Mouse (Mus musculus): ENCODE results near the gene Rgl3. TPM values are rescaled to one million over a fixed set of nuclear protein-coding genes. Genes with fewer than 3 reads are reported as not detected.

Gene Rgl3
- 3.4 and 3.8 TPM in 2 replicates for polyA plus RNA-seq (2012; rRNA removed)

GRCm38 (mm10) chr9:21989230-21990110, at the start of gene Rgl3:
Rgl3 (minus strand) TSS chr9:21989446.
- H3K27me3 ChIP-seq (ENCODE audit: control insufficient read depth, insufficient read depth, low read length) = peaks cover 34% of the 10 kb centered on the region
- TF ChIP-seq CTCF (IDR thresholded peaks at IDR 0.05; ENCODE audit: extremely low read depth, insufficient read length, insufficient replicate concordance, low read depth, low read length) = no peak
- no peak for TF ChIP-seq POLR2A (IDR thresholded peaks at IDR 0.05; ENCODE audit: low read depth, low read length)

GRCm38 (mm10) chr9:22037826-22038225, 48.6 kb upstream of the Rgl3 start:
- no peak for TF ChIP-seq POLR2A (IDR thresholded peaks at IDR 0.05; ENCODE audit: low read depth, low read length)
- no peak for TF ChIP-seq CTCF (IDR thresholded peaks at IDR 0.05; ENCODE audit: extremely low read depth, insufficient read length, insufficient replicate concordance, low read depth, low read length)
- Histone ChIP-seq H3K4me3 (ENCODE audit: low read depth, low read length) (no peak overlapping the region), H3K4me1 (ENCODE audit: control insufficient read depth, insufficient read depth, insufficient read length, low read length) (no peaks in the 10 kb centered on the region), H3K36me3 (ENCODE audit: control insufficient read depth, insufficient read depth, low read length) (no peaks in the 10 kb centered on the region), H3K27me3 (ENCODE audit: control insufficient read depth, insufficient read depth, low read length) (no peaks in the 10 kb centered on the region), H3K27ac (ENCODE audit: insufficient read depth, low read depth, low read length) (no peak overlapping the region)
- WGBS = 34% methylated on average over 10 of the region's 10 CpGs

More at GRCm38 (mm10) chr9:21989230-21990110, at the start of gene Rgl3:
- Histone ChIP-seq H3K27ac (ENCODE audit: insufficient read depth, low read depth, low read length) (no peak within 1 kb of the TSS), H3K4me3 (ENCODE audit: low read depth, low read length) (peak within 1 kb of the TSS; percentile 55), H3K4me1 (ENCODE audit: control insufficient read depth, insufficient read depth, insufficient read length, low read length) (peaks cover 12% of the 10 kb centered on the region), H3K36me3 (ENCODE audit: control insufficient read depth, insufficient read depth, low read length) (no peaks in the 10 kb centered on the region)
- 3% methylated on average over 41 of the region's 42 CpGs for WGBS

- WGBS = 72% methylated on average over 6 of the region's 6 CpGs
- Histone ChIP-seq H3K4me3 (ENCODE audit: low read depth, low read length) (no peak overlapping the region), H3K36me3 (ENCODE audit: control insufficient read depth, insufficient read depth, low read length) (no peaks in the 10 kb centered on the region), H3K4me1 (ENCODE audit: control insufficient read depth, insufficient read depth, insufficient read length, low read length) (no peaks in the 10 kb centered on the region), H3K27ac (ENCODE audit: insufficient read depth, low read depth, low read length) (no peak overlapping the region), H3K27me3 (ENCODE audit: control insufficient read depth, insufficient read depth, low read length) (no peaks in the 10 kb centered on the region)
- TF ChIP-seq POLR2A (IDR thresholded peaks at IDR 0.05; ENCODE audit: low read depth, low read length) (no peak), CTCF (IDR thresholded peaks at IDR 0.05; ENCODE audit: extremely low read depth, insufficient read length, insufficient replicate concordance, low read depth, low read length) (no peak)
Measured at GRCm38 (mm10) chr9:22035300-22036044, 46.2 kb upstream of the Rgl3 start.

- Histone ChIP-seq H3K36me3 (ENCODE audit: control insufficient read depth, insufficient read depth, low read length) (no peaks in the 10 kb centered on the region), H3K27ac (ENCODE audit: insufficient read depth, low read depth, low read length) (no peak overlapping the region), H3K4me3 (ENCODE audit: low read depth, low read length) (no peak overlapping the region), H3K4me1 (ENCODE audit: control insufficient read depth, insufficient read depth, insufficient read length, low read length) (no peaks in the 10 kb centered on the region), H3K27me3 (ENCODE audit: control insufficient read depth, insufficient read depth, low read length) (no peaks in the 10 kb centered on the region)
- WGBS = 93% methylated on average over 9 of the region's 9 CpGs
- TF ChIP-seq POLR2A (IDR thresholded peaks at IDR 0.05; ENCODE audit: low read depth, low read length) = no peak
- no peak for TF ChIP-seq CTCF (IDR thresholded peaks at IDR 0.05; ENCODE audit: extremely low read depth, insufficient read length, insufficient replicate concordance, low read depth, low read length)
Measured at GRCm38 (mm10) chr9:22030386-22030785, 41.1 kb upstream of the Rgl3 start.

- H3K36me3 ChIP-seq (ENCODE audit: control insufficient read depth, insufficient read depth, low read length) = no peaks in the 10 kb centered on the region
- H3K4me3 ChIP-seq (ENCODE audit: low read depth, low read length) = no peak overlapping the region
- H3K4me1 ChIP-seq (ENCODE audit: control insufficient read depth, insufficient read depth, insufficient read length, low read length) = no peaks in the 10 kb centered on the region
- no peak overlapping the region for H3K27ac ChIP-seq (ENCODE audit: insufficient read depth, low read depth, low read length)
- WGBS = 37% methylated on average over 7 of the region's 7 CpGs
- TF ChIP-seq CTCF (IDR thresholded peaks at IDR 0.05; ENCODE audit: extremely low read depth, insufficient read length, insufficient replicate concordance, low read depth, low read length) = no peak
- no peak for TF ChIP-seq POLR2A (IDR thresholded peaks at IDR 0.05; ENCODE audit: low read depth, low read length)
- H3K27me3 ChIP-seq (ENCODE audit: control insufficient read depth, insufficient read depth, low read length) = no peaks in the 10 kb centered on the region
Measured at GRCm38 (mm10) chr9:22028467-22028866, 39.2 kb upstream of the Rgl3 start.

GRCm38 (mm10) chr9:22024592-22024991, 35.3 kb upstream of the Rgl3 start:
- Histone ChIP-seq H3K4me1 (ENCODE audit: control insufficient read depth, insufficient read depth, insufficient read length, low read length) (no peaks in the 10 kb centered on the region), H3K27ac (ENCODE audit: insufficient read depth, low read depth, low read length) (no peak overlapping the region), H3K27me3 (ENCODE audit: control insufficient read depth, insufficient read depth, low read length) (no peaks in the 10 kb centered on the region), H3K4me3 (ENCODE audit: low read depth, low read length) (no peak overlapping the region), H3K36me3 (ENCODE audit: control insufficient read depth, insufficient read depth, low read length) (no peaks in the 10 kb centered on the region)
- WGBS = 64% methylated on average over 8 of the region's 8 CpGs
- TF ChIP-seq POLR2A (IDR thresholded peaks at IDR 0.05; ENCODE audit: low read depth, low read length) (no peak), CTCF (IDR thresholded peaks at IDR 0.05; ENCODE audit: extremely low read depth, insufficient read length, insufficient replicate concordance, low read depth, low read length) (no peak)
